9 mouse cellular contexts compared by ENCODE assay signal in the genomic region with DNA sequence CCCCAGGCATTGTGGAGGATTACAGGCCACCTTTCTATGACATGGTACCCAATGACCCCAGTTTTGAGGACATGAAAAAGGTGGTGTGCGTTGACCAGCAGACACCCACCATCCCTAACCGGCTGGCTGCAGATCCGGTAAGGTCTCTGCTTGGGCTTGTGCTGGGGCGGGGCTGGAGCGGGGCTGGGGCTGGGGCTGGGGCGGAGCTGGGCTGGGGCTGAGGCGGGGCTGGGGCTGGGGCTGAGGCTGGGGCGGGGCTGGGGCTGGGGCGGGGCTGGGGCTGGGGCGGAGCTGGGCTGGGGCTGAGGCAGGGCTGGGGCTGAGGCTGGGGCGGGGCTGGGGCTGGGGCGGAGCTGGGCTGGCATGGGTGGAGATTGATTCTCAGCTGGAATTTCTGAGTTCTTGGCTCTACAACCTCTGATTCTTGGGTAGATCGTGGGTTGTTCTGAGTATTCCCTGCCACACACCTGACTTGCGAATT. TPM values are rescaled to one million over a fixed set of nuclear protein-coding genes. Genes with fewer than 3 reads are reported as not detected.
A peak's percentile ranks its signal among the peaks of the same experiment; 100 is the strongest.
DNase-seq lines count a peak whose midpoint lies in the region; ATAC-seq lines count a peak whose summit lies in the region.
"Had no signal": no experiment of that assay in that cellular context is flagged by ENCODE, and none has a peak within 500 bp of the region (broad histone marks: within the 10 kb centered on the region; RNA-seq: fewer than 3 reads in every experiment).

No protein-coding gene starts in this region.

- 7% methylated on average over 8 of the region's 14 CpGs for WGBS in embryonic facial prominence, embryonic 14.5 days
- 5% methylated on average over 11 of the region's 14 CpGs for WGBS in hindbrain, embryonic 13.5 days

- no peaks in the 10 kb centered on the region for H3K36me3 ChIP-seq in embryonic facial prominence, embryonic 14.5 days (ENCODE audit: control insufficient read depth, insufficient read depth, low read length)
- no peaks in the 10 kb centered on the region for H3K36me3 ChIP-seq in hindbrain, embryonic 13.5 days

- H3K9me3 ChIP-seq in embryonic facial prominence, embryonic 14.5 days (ENCODE audit: control insufficient read depth, low read length), result no peaks in the 10 kb centered on the region
- H3K9me3 ChIP-seq in hindbrain, embryonic 13.5 days, result no peaks in the 10 kb centered on the region

- H3K9ac ChIP-seq in embryonic facial prominence, embryonic 14.5 days (ENCODE audit: low read depth, low read length), result no peak overlapping the region
- H3K9ac ChIP-seq in hindbrain, embryonic 13.5 days, result no peak overlapping the region

- H3K4me1 ChIP-seq in embryonic facial prominence, embryonic 14.5 days (ENCODE audit: control insufficient read depth, insufficient read depth, low read length), result peaks cover 50% of the 10 kb centered on the region
- peaks cover 44% of the 10 kb centered on the region for H3K4me1 ChIP-seq in hindbrain, embryonic 13.5 days (replicated peaks)

- H3K27ac ChIP-seq in embryonic facial prominence, embryonic 14.5 days (replicated peaks; ENCODE audit: low read depth, low read length), result no peak overlapping the region; the same call in 1 of the 2 replicates
- no peak overlapping the region for H3K27ac ChIP-seq in hindbrain, embryonic 13.5 days

- H3K4me2 ChIP-seq in embryonic facial prominence, embryonic 14.5 days (ENCODE audit: low read depth, low read length), result 0 out of 2 replicates have a peak overlapping the region, but pooled peaks have one; percentile 0
- no peak overlapping the region for H3K4me2 ChIP-seq in hindbrain, embryonic 13.5 days

- H3K27me3 ChIP-seq in embryonic facial prominence, embryonic 14.5 days (replicated peaks; ENCODE audit: control insufficient read depth, insufficient read depth, low read length), result no peaks in the 10 kb centered on the region
- 0 out of 2 replicates have a peak, but pooled peaks cover 16% of the 10 kb centered on the region for H3K27me3 ChIP-seq in hindbrain, embryonic 13.5 days

- peak; percentile 43 to 57 for DNase-seq in spleen, postnatal 36 days (ENCODE audit: low spot score in 2 of 2)
- DNase-seq in spleen, postnatal 4 days (ENCODE audit: low spot score in 2 of 2), result no peak
- no peak for DNase-seq in embryonic facial prominence, embryonic 14.5 days (ENCODE audit: low spot score)
- DNase-seq in liver, result peak; percentile 88
- DNase-seq in retina, postnatal 1 day, result peak; percentile 73
- no peak for DNase-seq in cerebellum, adult 18-20 months
- DNase-seq in layer of hippocampus, adult 11-12 months (ENCODE audit: low spot score), result no peak

- H3K4me3 ChIP-seq in embryonic facial prominence, embryonic 14.5 days (ENCODE audit: low read depth, low read length), result no peak overlapping the region
- H3K4me3 ChIP-seq in hindbrain, embryonic 13.5 days, result no peak overlapping the region

- peak; percentile 53 for ATAC-seq in embryonic facial prominence, embryonic 14.5 days (ENCODE audit: low read depth)
- ATAC-seq in hindbrain, embryonic 13.5 days (ENCODE audit: low FRiP score), result peak; percentile 23; the same call in 1 of the 2 replicates

RNA-seq across cellular contexts. Expression of gene Acvrl1, which starts 12.8 kb away (rescaled TPM):
- polyA plus RNA-seq in embryonic facial prominence, embryonic 14.5 days (2014; fragmentation: Nextera tagmentation; extraction: Ambion mirVana), result 11.5 and 13.5 TPM in 2 replicates
- polyA plus RNA-seq in hindbrain, embryonic 13.5 days (2015; fragmentation: Nextera tagmentation; extraction: Ambion mirVana), result 7.9 and 8.6 TPM in 2 replicates

RNA-seq across cellular contexts. Expression of gene Ankrd33, which starts 25.5 kb away (rescaled TPM):
- polyA plus RNA-seq in embryonic facial prominence, embryonic 14.5 days (2014; fragmentation: Nextera tagmentation; extraction: Ambion mirVana), result not detected in 2 replicates
- polyA plus RNA-seq in hindbrain, embryonic 13.5 days (2015; fragmentation: Nextera tagmentation; extraction: Ambion mirVana), result not detected in 2 replicates
- polyA plus RNA-seq: testis, adult 2 months had no signal

RNA-seq across cellular contexts. Expression of gene Acvr1b, which starts 32.8 kb away (rescaled TPM):
- 10.2 and 10.7 TPM in 2 replicates for polyA plus RNA-seq in embryonic facial prominence, embryonic 14.5 days (2014; fragmentation: Nextera tagmentation; extraction: Ambion mirVana)
- polyA plus RNA-seq in hindbrain, embryonic 13.5 days (2015; fragmentation: Nextera tagmentation; extraction: Ambion mirVana), result 19.6 and 20.5 TPM in 2 replicates

Comparison
In these comparisons a context has a peak if more than half of its experiments do, and no peak if none do; other contexts are left out.
1. DNase-seq: peak in spleen, postnatal 36 days (2 of 2), liver (single experiment) and retina, postnatal 1 day (single experiment); none in spleen, postnatal 4 days (0 of 2), embryonic facial prominence, embryonic 14.5 days (single experiment), cerebellum, adult 18-20 months (0 of 2) and layer of hippocampus, adult 11-12 months (single experiment).